Mouse (Mus musculus) olfactory bulb, adult 2 months (tissue): ENCODE data around the gene Evi2. TPM values are rescaled to one million over a fixed set of nuclear protein-coding genes. Genes with fewer than 3 reads are reported as not detected.

Experiments used
- H3K27ac ChIP-seq: fragments of 200-500 bp; 2 replicates; pipeline ENCODE4 v1.5.1; 2012; ENCODE audit warnings: low read depth, low read length; ENCODE audit not compliant: insufficient read depth
- H3K4me1 ChIP-seq: fragments of 200-500 bp; 2 replicates; pipeline ENCODE4 v1.6.1; 2012; ENCODE audit warnings: low read length; ENCODE audit not compliant: control insufficient read depth, insufficient read depth
- H3K4me3 ChIP-seq: fragments of 200-500 bp; 2 replicates; pipeline ENCODE4 v1.5.1; 2012; ENCODE audit warnings: mild to moderate bottlenecking, low read depth, low read length, moderate library complexity; ENCODE audit not compliant: insufficient read depth
- CTCF ChIP-seq: fragments of 200-500 bp; IDR thresholded peaks from 2 replicates; pipeline ENCODE4 v1.5.1; 2012; ENCODE audit warnings: low read depth, mild to moderate bottlenecking, low read length, moderate library complexity; ENCODE audit not compliant: insufficient read depth
- POLR2A ChIP-seq: fragments of 200-500 bp; IDR thresholded peaks from 2 replicates; pipeline ENCODE4 v1.6.1; 2012; ENCODE audit warnings: mild to moderate bottlenecking, low read depth, low read length, moderate library complexity; ENCODE audit not compliant: insufficient read depth
- WGBS: fragments of 180-500 bp; shearing (Covaris S2); methylation state at CpG from one replicate; pipeline ENCODE4 v1.1.7; 2018; 5-methylcytosine and 5-hydroxymethylcytosine counted together
- polyA plus RNA-seq: library from polyadenylated mRNA; stranded (reverse); fragments of >200 nt; gene quantifications from 2 replicates; pipeline ENCODE4 v1.2.4, GENCODE M21; 2012; ENCODE audit warnings: low replicate concordance; ENCODE audit not compliant: missing spikeins, insufficient read depth, insufficient read length

Gene Evi2
- polyA plus RNA-seq, 1 experiment = not detected

DNA sequence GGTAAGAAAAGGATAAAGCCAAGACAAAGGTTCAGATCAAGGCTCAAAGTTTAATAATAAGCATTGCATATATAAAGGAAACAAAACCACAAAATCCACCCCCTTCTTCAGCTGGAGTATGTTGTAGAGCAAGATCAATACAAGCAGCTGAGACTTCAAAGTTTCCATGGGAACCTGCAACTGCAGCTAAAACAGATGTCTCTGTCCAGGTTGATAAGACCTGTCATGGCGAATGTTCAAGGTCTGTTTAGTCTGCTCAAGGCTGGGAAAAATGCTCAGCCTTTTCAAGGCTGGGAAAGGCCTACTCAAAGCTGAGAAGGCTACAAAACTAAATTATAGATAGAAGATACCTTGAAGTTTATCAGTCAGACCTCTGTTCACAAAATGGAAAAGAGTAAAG is 22.2 kb upstream of the Evi2 start:
- TF ChIP-seq POLR2A (no peak), CTCF (no peak)
- Histone ChIP-seq H3K4me1 (no peaks in the 10 kb centered on the region), H3K27ac (no peak overlapping the region), H3K4me3 (no peak overlapping the region)
- WGBS = 89% methylated on average over 1 of the region's 1 CpGs

DNA sequence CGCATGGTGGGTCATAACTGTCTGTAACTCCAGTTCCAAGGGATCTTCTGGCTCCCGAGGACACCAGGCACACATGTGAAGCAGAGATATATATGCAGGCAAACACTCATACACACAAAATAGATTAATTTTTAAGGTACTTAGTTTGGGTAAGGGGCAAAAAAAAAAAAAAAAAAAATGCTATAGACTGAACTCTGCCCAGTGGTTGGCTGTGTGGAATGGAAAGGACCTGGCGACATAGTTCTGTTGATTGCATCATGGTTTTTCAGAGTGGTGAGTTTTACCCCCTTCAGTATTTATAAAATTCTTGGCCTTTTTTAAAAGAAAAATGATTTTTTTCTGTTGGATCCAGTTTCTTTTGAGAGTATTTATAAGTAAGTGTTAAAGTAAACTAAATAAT is 5.9 kb upstream of the Evi2 start:
- no peak overlapping the region for H3K4me3 ChIP-seq
- 100% methylated on average over 3 of the region's 3 CpGs for WGBS
- no peak overlapping the region for H3K27ac ChIP-seq
- peaks cover 10% of the 10 kb centered on the region for H3K4me1 ChIP-seq
- TF ChIP-seq POLR2A = no peak
- TF ChIP-seq CTCF = no peak

DNA sequence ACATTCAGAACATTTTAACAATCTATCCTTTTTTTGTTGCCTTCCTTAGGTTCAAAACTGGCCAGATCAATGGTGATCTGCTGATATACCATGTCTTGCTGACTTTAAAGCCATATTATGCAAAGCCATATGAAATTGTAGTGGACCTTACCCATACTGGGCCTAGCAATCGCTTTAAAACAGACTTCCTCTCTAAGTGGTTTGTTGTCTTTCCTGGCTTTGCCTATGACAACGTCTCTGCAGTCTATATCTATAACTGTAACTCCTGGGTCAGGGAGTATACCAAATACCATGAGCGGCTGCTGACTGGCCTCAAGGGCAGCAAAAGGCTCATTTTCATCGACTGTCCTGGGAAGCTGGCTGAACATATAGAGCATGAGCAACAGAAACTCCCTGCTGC is 5.2 kb upstream of the Evi2 start:
- Histone ChIP-seq H3K4me3 (no peak overlapping the region), H3K4me1 (peaks cover 10% of the 10 kb centered on the region), H3K27ac (no peak overlapping the region)
- TF ChIP-seq CTCF (no peak), POLR2A (no peak)
- WGBS = 92% methylated on average over 4 of the region's 4 CpGs

DNA sequence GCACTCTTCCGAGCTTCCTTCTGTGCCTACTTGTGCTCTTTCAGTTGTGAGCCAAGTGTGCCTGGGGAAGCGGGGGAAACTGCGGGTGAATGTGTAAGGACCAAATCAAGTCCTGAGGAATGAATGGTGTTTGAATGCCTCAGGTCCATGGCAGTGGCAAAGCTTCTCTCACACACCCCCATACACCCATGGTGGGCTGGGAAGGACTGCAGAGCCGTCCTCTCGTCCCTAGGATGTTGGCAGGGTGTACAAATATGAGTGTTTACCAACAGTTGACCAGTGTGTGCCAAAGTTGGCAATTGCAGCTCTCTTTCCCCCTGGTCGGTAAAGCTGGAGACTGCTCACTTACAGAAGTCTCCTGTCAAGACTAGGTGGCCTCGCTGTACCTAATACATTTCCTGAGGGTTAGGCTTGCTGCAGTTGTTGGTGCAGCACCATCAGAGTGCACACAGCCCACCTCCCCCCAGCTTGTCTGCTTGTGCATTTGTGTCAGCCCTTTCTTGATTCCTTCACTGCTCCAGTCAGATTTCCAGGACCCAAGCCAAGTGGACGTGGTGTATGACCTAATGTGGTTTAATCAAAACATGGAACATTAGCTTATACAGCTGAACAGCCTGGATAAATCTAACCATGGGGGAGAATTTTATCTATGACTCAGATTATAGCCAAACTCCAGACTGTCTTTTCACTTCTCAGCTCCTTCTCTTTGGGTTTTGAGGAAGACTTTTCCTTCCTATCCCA is 3.7 kb upstream of the Evi2 start:
- no peak overlapping the region for H3K4me3 ChIP-seq
- peaks cover 10% of the 10 kb centered on the region for H3K4me1 ChIP-seq
- WGBS = 53% methylated on average over 8 of the region's 8 CpGs
- TF ChIP-seq POLR2A = no peak
- TF ChIP-seq CTCF = no peak
- H3K27ac ChIP-seq = no peak overlapping the region

DNA sequence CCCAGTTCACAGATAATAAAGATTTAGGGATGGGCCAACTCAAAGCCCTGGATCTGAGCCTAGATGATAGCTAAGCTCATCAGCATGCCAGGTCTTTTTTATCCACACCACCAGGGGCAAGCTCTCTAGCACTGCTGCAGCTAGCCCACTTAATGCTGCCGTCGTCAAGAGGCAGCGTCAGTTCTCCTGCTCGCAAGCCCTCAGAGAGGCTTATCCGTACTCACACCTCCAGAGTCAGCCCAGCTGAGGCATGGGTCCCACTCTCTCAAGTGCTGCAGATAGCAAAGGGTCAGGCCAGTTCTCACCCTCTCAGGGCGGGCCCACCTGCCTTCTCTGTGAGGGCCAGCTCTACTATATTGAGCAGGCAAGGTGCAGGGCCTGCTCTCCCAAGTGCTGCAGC is 2.9 kb upstream of the Evi2 start:
- TF ChIP-seq POLR2A (no peak), CTCF (no peak)
- H3K4me3 ChIP-seq = no peak overlapping the region
- 92% methylated on average over 6 of the region's 6 CpGs for WGBS
- H3K27ac ChIP-seq = no peak overlapping the region
- peaks cover 10% of the 10 kb centered on the region for H3K4me1 ChIP-seq

DNA sequence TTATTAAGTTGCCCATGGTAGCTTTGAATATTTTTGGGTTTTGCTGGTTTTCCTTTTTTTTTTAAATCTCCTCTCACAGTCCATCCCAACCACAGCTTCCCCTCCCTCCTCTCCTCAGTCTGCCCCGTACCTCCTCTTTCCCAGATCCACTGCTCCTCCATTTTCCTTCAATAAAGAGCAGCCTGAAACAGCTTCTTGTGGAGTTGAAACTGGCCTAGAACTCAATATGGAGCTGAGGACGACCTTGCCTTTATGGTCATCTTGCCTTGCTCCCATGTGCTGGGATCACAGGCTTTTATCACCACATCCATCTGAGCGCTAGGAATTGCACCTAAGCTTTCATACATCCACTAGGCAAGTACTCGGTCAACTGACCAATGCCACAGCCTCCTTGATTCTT is 1.1 kb upstream of the Evi2 start:
- WGBS = 95% methylated on average over 4 of the region's 4 CpGs
- no peak overlapping the region for H3K4me3 ChIP-seq
- peaks cover 17% of the 10 kb centered on the region for H3K4me1 ChIP-seq
- H3K27ac ChIP-seq = no peak overlapping the region
- TF ChIP-seq POLR2A = no peak
- TF ChIP-seq CTCF = no peak

DNA sequence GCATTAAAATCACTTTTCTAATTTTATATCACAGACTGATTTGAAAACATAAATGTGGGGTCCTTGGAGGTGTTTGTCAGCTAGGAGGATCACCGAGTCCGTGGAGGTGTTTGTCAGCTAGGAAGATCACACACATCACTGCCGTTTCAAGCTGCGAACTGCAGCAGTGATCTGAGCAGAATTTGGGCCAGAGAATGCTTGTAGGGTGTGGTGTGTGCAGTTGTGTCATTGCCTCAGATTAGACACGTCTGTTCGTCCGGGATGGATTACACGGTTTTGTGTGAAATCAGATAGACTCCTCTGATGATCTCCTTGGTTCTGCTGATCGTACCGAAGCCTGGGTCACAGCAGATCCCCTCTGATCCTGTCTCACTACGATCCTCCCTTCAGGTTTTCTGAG is 385 bp upstream of the Evi2 start:
- Histone ChIP-seq H3K4me1 (peaks cover 17% of the 10 kb centered on the region), H3K4me3 (no peak overlapping the region), H3K27ac (no peak overlapping the region)
- 86% methylated on average over 11 of the region's 11 CpGs for WGBS
- TF ChIP-seq CTCF = no peak
- no peak for TF ChIP-seq POLR2A

DNA sequence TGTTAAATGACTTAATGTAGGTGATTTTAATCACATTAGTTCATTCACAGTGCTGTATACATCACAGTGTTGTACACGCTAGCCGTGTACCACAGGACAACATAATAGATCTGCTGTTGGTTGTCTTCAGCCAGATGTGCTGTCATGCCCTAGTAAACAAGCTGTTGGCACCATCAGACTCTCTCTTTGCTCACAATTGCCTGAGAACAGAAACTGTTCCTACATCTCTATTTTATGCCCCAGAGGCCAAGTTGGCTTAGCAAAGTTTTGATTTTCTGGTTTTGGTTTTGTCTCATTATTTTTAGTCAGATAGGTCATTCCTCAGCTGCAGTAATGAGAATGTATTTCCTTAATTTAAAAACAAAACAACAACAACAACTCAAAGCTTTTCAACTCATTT is 653 bp downstream of the Evi2 start:
- H3K4me1 ChIP-seq = peaks cover 17% of the 10 kb centered on the region
- no peak overlapping the region for H3K4me3 ChIP-seq
- no peak overlapping the region for H3K27ac ChIP-seq
- TF ChIP-seq POLR2A = no peak
- no peak for TF ChIP-seq CTCF
- 73% methylated on average over 2 of the region's 2 CpGs for WGBS

DNA sequence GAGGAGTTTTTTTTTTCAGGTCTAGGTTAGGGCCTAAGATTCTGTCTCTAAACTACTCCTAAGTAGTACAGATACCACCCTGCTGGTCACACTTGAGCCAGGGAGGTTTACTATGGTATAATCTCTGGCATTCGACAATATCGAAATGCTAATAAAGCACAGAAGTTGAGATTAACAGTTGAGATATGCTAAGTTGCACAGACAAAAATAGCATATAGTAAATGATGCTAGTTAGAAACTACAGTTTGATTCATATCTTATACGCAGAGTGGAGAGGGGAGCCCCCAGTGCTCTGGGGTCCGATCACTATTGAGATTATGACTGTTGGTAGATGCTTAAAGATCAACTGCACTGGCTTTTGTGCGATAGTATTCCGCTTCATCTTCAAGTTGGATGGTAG is 1.2 kb downstream of the Evi2 start:
- Histone ChIP-seq H3K4me3 (no peak overlapping the region), H3K27ac (no peak overlapping the region), H3K4me1 (peaks cover 16% of the 10 kb centered on the region)
- WGBS = 95% methylated on average over 6 of the region's 6 CpGs
- TF ChIP-seq POLR2A (no peak), CTCF (no peak)

DNA sequence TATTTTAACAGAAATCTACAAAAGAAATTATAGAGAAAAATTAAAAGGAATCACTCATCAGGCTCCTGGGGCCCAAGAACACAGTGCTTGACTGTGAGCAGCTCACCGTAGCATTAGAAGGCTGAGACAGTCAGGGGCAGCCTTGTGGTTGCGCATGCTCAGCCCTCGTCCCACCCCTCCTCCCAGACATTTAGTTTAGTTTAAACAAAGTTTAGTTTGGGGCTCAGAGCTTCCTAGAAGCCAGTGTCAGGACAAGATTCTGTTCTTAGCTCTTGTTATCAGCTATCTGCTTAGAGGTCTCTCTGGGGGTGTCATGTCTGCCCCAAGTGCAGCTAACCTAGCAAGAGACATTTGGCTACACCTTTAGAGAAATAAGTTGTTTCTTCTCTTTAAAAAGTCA is 1.8 kb downstream of the Evi2 start:
- H3K4me1 ChIP-seq = peaks cover 11% of the 10 kb centered on the region
- no peak overlapping the region for H3K27ac ChIP-seq
- TF ChIP-seq POLR2A (no peak), CTCF (no peak)
- no peak overlapping the region for H3K4me3 ChIP-seq
- WGBS = 97% methylated on average over 3 of the region's 3 CpGs

DNA sequence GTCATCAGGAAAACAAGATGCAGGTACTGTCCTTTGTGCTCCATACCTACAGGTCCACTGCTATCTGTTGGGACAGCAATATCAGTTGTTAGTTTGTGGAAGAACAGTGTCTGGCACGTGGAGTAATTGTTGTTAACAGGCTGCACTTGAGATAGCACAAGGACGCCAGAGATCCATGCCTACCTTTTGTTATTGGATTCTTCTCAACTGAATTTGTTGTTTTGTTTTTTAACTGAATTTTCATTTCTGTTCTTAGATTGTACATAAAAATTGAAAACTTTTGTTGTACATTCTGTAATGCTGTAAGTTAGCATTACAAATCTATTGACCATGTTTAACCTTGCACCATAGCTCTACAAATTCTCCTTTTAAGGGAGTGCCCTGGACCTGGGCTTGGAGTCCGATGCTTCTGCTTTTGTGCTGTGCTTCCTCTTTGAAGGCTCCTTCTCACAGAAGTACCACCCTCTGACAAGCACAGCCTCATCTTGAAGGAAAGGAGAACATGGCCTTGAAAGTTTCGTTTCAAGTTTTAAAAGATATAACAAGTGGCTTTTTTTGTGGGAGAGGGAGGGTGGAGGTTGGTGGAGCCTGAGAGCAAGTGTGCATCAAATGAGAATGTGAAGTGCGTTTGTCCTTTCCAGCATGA is 2.5 kb downstream of the Evi2 start:
- 88% methylated on average over 5 of the region's 5 CpGs for WGBS
- no peak overlapping the region for H3K27ac ChIP-seq
- no peak overlapping the region for H3K4me3 ChIP-seq

More for the DNA sequence above, 2.5 kb downstream of the Evi2 start:
- H3K4me1 ChIP-seq = peaks cover 6% of the 10 kb centered on the region
- TF ChIP-seq POLR2A (no peak), CTCF (no peak)
